23 mouse cellular contexts compared by ENCODE assay signal in the genomic region with DNA sequence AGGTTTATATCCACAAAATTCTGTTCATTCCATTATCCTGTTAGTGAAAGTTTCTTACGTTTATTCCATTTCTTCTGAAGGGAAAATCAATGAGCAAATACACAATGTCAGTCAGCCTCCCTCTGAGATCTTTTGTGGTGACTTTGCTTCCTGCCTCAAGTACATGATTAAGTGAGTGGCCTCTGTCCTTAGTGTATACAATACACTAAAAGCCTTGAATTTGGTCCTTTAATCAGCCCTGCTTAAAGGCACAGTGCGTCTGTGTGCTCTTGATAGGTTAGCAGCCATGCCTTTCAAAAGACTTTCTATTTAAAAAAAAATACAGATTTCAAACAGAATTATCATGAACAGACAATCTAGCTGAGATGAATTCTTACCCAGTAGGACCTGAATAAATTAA.
A peak's percentile ranks its signal among the peaks of the same experiment; 100 is the strongest.
DNase-seq lines count a peak whose midpoint lies in the region; ATAC-seq lines count a peak whose summit lies in the region.
"Had no signal": no experiment of that assay in that cellular context is flagged by ENCODE, and none has a peak within 500 bp of the region (broad histone marks: within the 10 kb centered on the region; RNA-seq: fewer than 3 reads in every experiment).

No protein-coding gene starts in this region.

- H3K27ac ChIP-seq in forebrain, embryonic 11.5 days (ENCODE audit: low read depth, low read length): no peak overlapping the region
- H3K27ac ChIP-seq in forebrain, embryonic 12.5 days: no peak overlapping the region
- no peak overlapping the region for H3K27ac ChIP-seq in neural tube, embryonic 11.5 days (ENCODE audit: low read depth, low read length)
- H3K27ac ChIP-seq in neural tube, embryonic 15.5 days (replicated peaks): no peak overlapping the region
- H3K27ac ChIP-seq: forebrain, embryonic 13.5 days; gastrocnemius, adult 2 months; hindbrain, embryonic 14.5 days; hindbrain, postnatal 0 days had no signal

- H3K4me1 ChIP-seq in forebrain, embryonic 11.5 days (replicated peaks; ENCODE audit: control insufficient read depth, insufficient read depth, low read length): 0 out of 2 replicates have a peak, but pooled peaks cover 2% of the 10 kb centered on the region
- H3K4me1 ChIP-seq in forebrain, embryonic 12.5 days: no peaks in the 10 kb centered on the region
- H3K4me1 ChIP-seq in neural tube, embryonic 11.5 days (ENCODE audit: control insufficient read depth, insufficient read depth, low read length): no peaks in the 10 kb centered on the region
- H3K4me1 ChIP-seq in neural tube, embryonic 15.5 days: no peaks in the 10 kb centered on the region
- H3K4me1 ChIP-seq: forebrain, embryonic 13.5 days had no signal

- DNase-seq in embryo, embryonic 10.5 days (ENCODE audit: low spot score): peak; percentile 13
- no peak for DNase-seq in embryo, embryonic 9.5 days (ENCODE audit: extremely low spot score)
- DNase-seq in forebrain, embryonic 11.5 days (ENCODE audit: low spot score): no peak
- DNase-seq in neural tube, embryonic 11.5 days (ENCODE audit: low spot score): no peak
- DNase-seq: adrenal gland, adult 8-10 months; adrenal gland, postnatal 25 days; cerebellum, adult 18-20 months; cerebellum, adult 9-10 months; cerebellum, postnatal 14 days; forebrain, postnatal 0 days; gastrocnemius, adult 2 months; gastrocnemius, postnatal 14 days; heart, adult 11 months; kidney, adult 18-20 months had no signal

- H3K27me3 ChIP-seq in forebrain, embryonic 11.5 days (ENCODE audit: control insufficient read depth, insufficient read depth, low read length): no peaks in the 10 kb centered on the region
- H3K27me3 ChIP-seq in forebrain, embryonic 12.5 days: no peaks in the 10 kb centered on the region
- H3K27me3 ChIP-seq in neural tube, embryonic 11.5 days (ENCODE audit: control insufficient read depth, insufficient read depth, low read length): no peaks in the 10 kb centered on the region
- H3K27me3 ChIP-seq in neural tube, embryonic 15.5 days (replicated peaks): no peaks in the 10 kb centered on the region
- H3K27me3 ChIP-seq: forebrain, embryonic 13.5 days had no signal

- no peaks in the 10 kb centered on the region for H3K9me3 ChIP-seq in forebrain, embryonic 11.5 days (ENCODE audit: control insufficient read depth, low read length)
- H3K9me3 ChIP-seq in forebrain, embryonic 12.5 days: no peaks in the 10 kb centered on the region
- no peaks in the 10 kb centered on the region for H3K9me3 ChIP-seq in neural tube, embryonic 11.5 days (ENCODE audit: control insufficient read depth, low read length)
- H3K9me3 ChIP-seq in neural tube, embryonic 15.5 days (replicated peaks): no peaks in the 10 kb centered on the region
- H3K9me3 ChIP-seq: forebrain, embryonic 13.5 days had no signal

- H3K36me3 ChIP-seq in forebrain, embryonic 11.5 days (ENCODE audit: control insufficient read depth, insufficient read depth, low read length): no peaks in the 10 kb centered on the region
- H3K36me3 ChIP-seq in forebrain, embryonic 12.5 days (replicated peaks): no peaks in the 10 kb centered on the region
- H3K36me3 ChIP-seq in neural tube, embryonic 11.5 days (ENCODE audit: control insufficient read depth, insufficient read depth, low read length): no peaks in the 10 kb centered on the region
- H3K36me3 ChIP-seq in neural tube, embryonic 15.5 days: no peaks in the 10 kb centered on the region

- no peak overlapping the region for H3K4me3 ChIP-seq in forebrain, embryonic 11.5 days (ENCODE audit: low read depth, low read length)
- H3K4me3 ChIP-seq in forebrain, embryonic 12.5 days (replicated peaks): no peak overlapping the region
- no peak overlapping the region for H3K4me3 ChIP-seq in neural tube, embryonic 11.5 days (ENCODE audit: low read depth, low read length)
- H3K4me3 ChIP-seq in neural tube, embryonic 15.5 days (replicated peaks): no peak overlapping the region
- H3K4me3 ChIP-seq: forebrain, embryonic 13.5 days; gastrocnemius, adult 2 months had no signal

- peak; percentile 70 for ATAC-seq in forebrain, embryonic 11.5 days (replicated peaks; ENCODE audit: low FRiP score)
- ATAC-seq in forebrain, embryonic 12.5 days (ENCODE audit: low FRiP score): no peak
- ATAC-seq in neural tube, embryonic 11.5 days (ENCODE audit: insufficient read depth, low FRiP score, low TSS enrichment): peak; percentile 73; the same call in 1 of the 2 replicates
- no peak for ATAC-seq in neural tube, embryonic 15.5 days (ENCODE audit: low FRiP score)
- ATAC-seq: activated CD4-positive, CD25-positive, alpha-beta regulatory T cell, adult 4 months; forebrain, embryonic 13.5 days; forebrain, postnatal 0 days; hindbrain, postnatal 0 days; inflammation-experienced regulatory T-cells, adult 6 months; intestine, embryonic 16.5 days had no signal

- WGBS in forebrain, embryonic 11.5 days: 25% methylated on average over 2 of the region's 2 CpGs
- 23% methylated on average over 2 of the region's 2 CpGs for WGBS in forebrain, embryonic 12.5 days
- 51% methylated on average over 2 of the region's 2 CpGs for WGBS in neural tube, embryonic 11.5 days
- 23% methylated on average over 2 of the region's 2 CpGs for WGBS in neural tube, embryonic 15.5 days

- no peak overlapping the region for H3K9ac ChIP-seq in forebrain, embryonic 11.5 days (ENCODE audit: low read length)
- no peak overlapping the region for H3K9ac ChIP-seq in forebrain, embryonic 12.5 days
- H3K9ac ChIP-seq in neural tube, embryonic 11.5 days (ENCODE audit: low read length): no peak overlapping the region
- H3K9ac ChIP-seq in neural tube, embryonic 15.5 days (replicated peaks): no peak overlapping the region
- H3K9ac ChIP-seq: forebrain, embryonic 13.5 days; forebrain, postnatal 0 days; hindbrain, embryonic 14.5 days had no signal

- H3K4me2 ChIP-seq in forebrain, embryonic 11.5 days (ENCODE audit: low read depth, low read length, severe bottlenecking): no peak overlapping the region
- H3K4me2 ChIP-seq in forebrain, embryonic 12.5 days: no peak overlapping the region
- no peak overlapping the region for H3K4me2 ChIP-seq in neural tube, embryonic 11.5 days (ENCODE audit: low read depth)
- no peak overlapping the region for H3K4me2 ChIP-seq in neural tube, embryonic 15.5 days
- H3K4me2 ChIP-seq: forebrain, embryonic 13.5 days; heart, embryonic 11.5 days; hindbrain, embryonic 14.5 days had no signal

Comparison
In these comparisons a context has a peak if more than half of its experiments do, and no peak if none do; other contexts are left out.
1. ATAC-seq: peak in forebrain, embryonic 11.5 days (single experiment) and neural tube, embryonic 11.5 days (single experiment); none in forebrain, embryonic 12.5 days (single experiment) and neural tube, embryonic 15.5 days (single experiment).